Mouse (Mus musculus) midbrain, embryonic 11.5 days (tissue): ENCODE measurements around the gene Lrp1. TPM values are rescaled to one million over a fixed set of nuclear protein-coding genes. Genes with fewer than 3 reads are reported as not detected.

Source experiments
- ATAC-seq: fragments of 200-750 bp; cut with Nextera tagmentation; 2 replicates; pipeline ENCODE4 v1.8.0; 2017; ENCODE audit warnings: moderate TSS enrichment, moderate library complexity; ENCODE audit not compliant: low FRiP score
- DNase-seq: peaks from one replicate; pipeline ENCODE4 v3.0.0; 2015; ENCODE audit warnings: low spot score; ENCODE audit errors: missing footprints
- H3K27ac ChIP-seq: fragments of 300-500 bp; sonication (generic); 2 replicates; pipeline ENCODE4 v1.5.1; 2014; ENCODE audit warnings: low read depth, low read length
- H3K27me3 ChIP-seq: fragments of 300-500 bp; sonication (generic); 2 replicates; pipeline ENCODE4 v1.6.1; 2014; ENCODE audit warnings: mild to moderate bottlenecking, low read length, moderate library complexity, mixed read lengths; ENCODE audit not compliant: control insufficient read depth, insufficient read depth
- H3K36me3 ChIP-seq: fragments of 300-500 bp; sonication (generic); 2 replicates; pipeline ENCODE4 v1.6.1; 2014; ENCODE audit warnings: mild to moderate bottlenecking, low read length, moderate library complexity, mixed read lengths; ENCODE audit not compliant: control insufficient read depth, insufficient read depth
- H3K4me1 ChIP-seq: fragments of 300-500 bp; sonication (generic); 2 replicates; pipeline ENCODE4 v1.6.1; 2014; ENCODE audit warnings: low read length; ENCODE audit not compliant: control insufficient read depth, insufficient read depth
- H3K4me2 ChIP-seq: fragments of 300-500 bp; sonication (generic); 2 replicates; pipeline ENCODE4 v1.6.1; 2014; ENCODE audit warnings: mild to moderate bottlenecking, moderate library complexity
- H3K4me3 ChIP-seq: fragments of 300-500 bp; sonication (generic); 2 replicates; pipeline ENCODE4 v1.5.1; 2014; ENCODE audit warnings: low read depth, low read length
- H3K9ac ChIP-seq: fragments of 300-500 bp; sonication (generic); 2 replicates; pipeline ENCODE4 v1.6.1; 2014; ENCODE audit warnings: low read length
- H3K9me3 ChIP-seq: fragments of 300-500 bp; sonication (generic); 2 replicates; pipeline ENCODE4 v1.6.1; 2016; ENCODE audit warnings: low read length; ENCODE audit not compliant: control insufficient read depth
- WGBS: fragments of 180-500 bp; shearing (Covaris S2); extraction: QIAGEN DNeasy Blood & Tissue Kit; methylation state at CpG from one replicate; pipeline ENCODE4 v1.1.7; 2014; 5-methylcytosine and 5-hydroxymethylcytosine counted together
- polyA plus RNA-seq: library from polyadenylated mRNA; unstranded; fragments of >200 nt; fragmentation: Nextera tagmentation; extraction: Ambion mirVana; gene quantifications from 2 replicates; pipeline ENCODE4 v1.2.1, GENCODE M21; 2014

Lrp1 gene
- polyA plus RNA-seq, 1 experiment from 2014 or later: 58.8 TPM

GRCm38 (mm10) chr10:127500042-127500441 is 120.9 kb downstream of the Lrp1 start:
- Histone ChIP-seq H3K4me1 (no peaks in the 10 kb centered on the region), H3K9me3 (no peaks in the 10 kb centered on the region), H3K36me3 (peaks cover 10% of the 10 kb centered on the region), H3K27me3 (no peaks in the 10 kb centered on the region; the same call in 1 of the 2 replicates), H3K4me2 (no peak overlapping the region), H3K9ac (no peak overlapping the region), H3K4me3 (no peak overlapping the region), H3K27ac (no peak overlapping the region)
- ATAC-seq: no peak
- 88% methylated on average over 4 of the region's 4 CpGs for WGBS
- peak; percentile 10 for DNase-seq

- no peak for DNase-seq
- H3K4me2 ChIP-seq: no peak overlapping the region
- H3K27me3 ChIP-seq: no peaks in the 10 kb centered on the region; the same call in 1 of the 2 replicates
- H3K36me3 ChIP-seq: peaks cover 15% of the 10 kb centered on the region
- no peak for ATAC-seq
- no peak overlapping the region for H3K9ac ChIP-seq
- no peaks in the 10 kb centered on the region for H3K4me1 ChIP-seq
- H3K4me3 ChIP-seq: no peak overlapping the region
- H3K9me3 ChIP-seq: no peaks in the 10 kb centered on the region
- no peak overlapping the region for H3K27ac ChIP-seq
- WGBS: 89% methylated on average over 5 of the region's 5 CpGs
Observed at GRCm38 (mm10) chr10:127499516-127499915, 121.4 kb downstream of the Lrp1 start.

GRCm38 (mm10) chr10:127496156-127496555 is 124.8 kb downstream of the Lrp1 start:
- Histone ChIP-seq H3K9ac (no peak overlapping the region), H3K4me3 (no peak overlapping the region)
- WGBS: 96% methylated on average over 3 of the region's 3 CpGs

GRCm38 (mm10) chr10:127492118-127492517 is 128.8 kb downstream of the Lrp1 start:
- H3K27me3 ChIP-seq: no peaks in the 10 kb centered on the region
- DNase-seq: peak; percentile 4
- no peak for ATAC-seq
- WGBS: 94% methylated on average over 3 of the region's 3 CpGs
- H3K4me2 ChIP-seq: no peak overlapping the region
- H3K9me3 ChIP-seq: no peaks in the 10 kb centered on the region
- H3K36me3 ChIP-seq: peaks cover 24% of the 10 kb centered on the region
- no peak overlapping the region for H3K27ac ChIP-seq
- H3K4me3 ChIP-seq: no peak overlapping the region
- no peak overlapping the region for H3K9ac ChIP-seq
- no peaks in the 10 kb centered on the region for H3K4me1 ChIP-seq

More at GRCm38 (mm10) chr10:127496156-127496555, 124.8 kb downstream of the Lrp1 start:
- no peak overlapping the region for H3K27ac ChIP-seq
- H3K27me3 ChIP-seq: no peaks in the 10 kb centered on the region
- no peaks in the 10 kb centered on the region for H3K4me1 ChIP-seq
- DNase-seq (peak; percentile 73), ATAC-seq (no peak)
- no peaks in the 10 kb centered on the region for H3K9me3 ChIP-seq
- peaks cover 22% of the 10 kb centered on the region for H3K36me3 ChIP-seq
- no peak overlapping the region for H3K4me2 ChIP-seq

- Histone ChIP-seq H3K27ac (no peak overlapping the region), H3K4me3 (no peak overlapping the region), H3K9me3 (no peaks in the 10 kb centered on the region), H3K4me2 (no peak overlapping the region), H3K36me3 (peaks cover 24% of the 10 kb centered on the region), H3K27me3 (no peaks in the 10 kb centered on the region), H3K4me1 (no peaks in the 10 kb centered on the region), H3K9ac (no peak overlapping the region)
- ATAC-seq: no peak
- DNase-seq: peak; percentile 68
- 67% methylated on average over 8 of the region's 8 CpGs for WGBS
Observed at GRCm38 (mm10) chr10:127491128-127491512, 129.8 kb downstream of the Lrp1 start.

- H3K9me3 ChIP-seq: no peaks in the 10 kb centered on the region
- no peak overlapping the region for H3K27ac ChIP-seq
- no peak overlapping the region for H3K9ac ChIP-seq
- DNase-seq (peak; percentile 82), ATAC-seq (no peak)
- no peak overlapping the region for H3K4me3 ChIP-seq
- H3K4me1 ChIP-seq: no peaks in the 10 kb centered on the region
- H3K4me2 ChIP-seq: no peak overlapping the region
- 88% methylated on average over 18 of the region's 18 CpGs for WGBS
- H3K36me3 ChIP-seq: peaks cover 22% of the 10 kb centered on the region
- no peaks in the 10 kb centered on the region for H3K27me3 ChIP-seq
Observed at GRCm38 (mm10) chr10:127490160-127491127, 130.5 kb downstream of the Lrp1 start.

GRCm38 (mm10) chr10:127488856-127489255 is 132.1 kb downstream of the Lrp1 start:
- Histone ChIP-seq H3K4me2 (no peak overlapping the region), H3K36me3 (peaks cover 12% of the 10 kb centered on the region), H3K27me3 (no peaks in the 10 kb centered on the region), H3K27ac (no peak overlapping the region), H3K4me3 (no peak overlapping the region), H3K9ac (no peak overlapping the region), H3K9me3 (no peaks in the 10 kb centered on the region), H3K4me1 (no peaks in the 10 kb centered on the region)
- ATAC-seq (no peak), DNase-seq (no peak)
- 91% methylated on average over 7 of the region's 7 CpGs for WGBS

Other genes starting within 250 kb of the Lrp1 start
- 27.0 and 27.7 TPM in 2 replicates for gene R3hdm2, start 240.8 kb downstream of the Lrp1 start, polyA plus RNA-seq
- gene Stac3, start 119.5 kb downstream of the Lrp1 start, polyA plus RNA-seq: 0.10 and 0.14 TPM in 2 replicates
- gene Ndufa4l2, start 106.2 kb downstream of the Lrp1 start, polyA plus RNA-seq: 3.6 and 5.7 TPM in 2 replicates
- 68.8 and 74.8 TPM in 2 replicates for gene Shmt2, start 98.7 kb downstream of the Lrp1 start, polyA plus RNA-seq
- 19.5 and 23.6 TPM in 2 replicates for gene Nxph4, start 86.6 kb downstream of the Lrp1 start, polyA plus RNA-seq
- gene Stat6, start 21.8 kb upstream of the Lrp1 start, polyA plus RNA-seq: 5.7 and 6.9 TPM in 2 replicates
- gene Nemp1, start 45.8 kb upstream of the Lrp1 start, polyA plus RNA-seq: 10.0 and 10.9 TPM in 2 replicates
- gene Nab2, start 47.4 kb upstream of the Lrp1 start, polyA plus RNA-seq: 2.1 and 2.2 TPM in 2 replicates
- 0.41 and 0.46 TPM in 2 replicates for gene Myo1a, start 84.0 kb upstream of the Lrp1 start, polyA plus RNA-seq
- gene Tac2, start 103.3 kb upstream of the Lrp1 start, polyA plus RNA-seq: not detected in 2 replicates
- gene Zbtb39, start 118.4 kb upstream of the Lrp1 start, polyA plus RNA-seq: 7.5 and 7.6 TPM in 2 replicates
- gene Gpr182, start 130.6 kb upstream of the Lrp1 start, polyA plus RNA-seq: 0.21 and 0.30 TPM in 2 replicates
- not detected in 2 replicates for gene Rdh1, start 138.6 kb upstream of the Lrp1 start, polyA plus RNA-seq
- not detected in 2 replicates for gene Rdh16f1, start 138.6 kb upstream of the Lrp1 start, polyA plus RNA-seq
- gene Rdh9, start 155.2 kb upstream of the Lrp1 start, polyA plus RNA-seq: 0.10 and 0.15 TPM in 2 replicates
- gene Rdh16, start 180.0 kb upstream of the Lrp1 start, polyA plus RNA-seq: not detected in 2 replicates
- not detected in 2 replicates for gene Rdh19, start 228.8 kb upstream of the Lrp1 start, polyA plus RNA-seq
- not detected in 2 replicates for gene Rdh16f2, start 245.3 kb upstream of the Lrp1 start, polyA plus RNA-seq